Mouse (Mus musculus) hematopoietic multipotent progenitor cell, adult 10-12 weeks (in vitro differentiated cells): Measurements from ENCODE around the gene 2300009A05Rik. TPM values are rescaled to one million over a fixed set of nuclear protein-coding genes. Genes with fewer than 3 reads are reported as not detected.

ENCODE experiments used
- polyA plus RNA-seq: library from polyadenylated mRNA; stranded (reverse); fragments of >175 nt; gene quantifications from 2 replicates; pipeline ENCODE4 v1.2.3, GENCODE M21; 2012; ENCODE audit warnings: low replicate concordance

Gene 2300009A05Rik
- 71.6 and 98.7 TPM in 2 replicates for polyA plus RNA-seq

DNA sequence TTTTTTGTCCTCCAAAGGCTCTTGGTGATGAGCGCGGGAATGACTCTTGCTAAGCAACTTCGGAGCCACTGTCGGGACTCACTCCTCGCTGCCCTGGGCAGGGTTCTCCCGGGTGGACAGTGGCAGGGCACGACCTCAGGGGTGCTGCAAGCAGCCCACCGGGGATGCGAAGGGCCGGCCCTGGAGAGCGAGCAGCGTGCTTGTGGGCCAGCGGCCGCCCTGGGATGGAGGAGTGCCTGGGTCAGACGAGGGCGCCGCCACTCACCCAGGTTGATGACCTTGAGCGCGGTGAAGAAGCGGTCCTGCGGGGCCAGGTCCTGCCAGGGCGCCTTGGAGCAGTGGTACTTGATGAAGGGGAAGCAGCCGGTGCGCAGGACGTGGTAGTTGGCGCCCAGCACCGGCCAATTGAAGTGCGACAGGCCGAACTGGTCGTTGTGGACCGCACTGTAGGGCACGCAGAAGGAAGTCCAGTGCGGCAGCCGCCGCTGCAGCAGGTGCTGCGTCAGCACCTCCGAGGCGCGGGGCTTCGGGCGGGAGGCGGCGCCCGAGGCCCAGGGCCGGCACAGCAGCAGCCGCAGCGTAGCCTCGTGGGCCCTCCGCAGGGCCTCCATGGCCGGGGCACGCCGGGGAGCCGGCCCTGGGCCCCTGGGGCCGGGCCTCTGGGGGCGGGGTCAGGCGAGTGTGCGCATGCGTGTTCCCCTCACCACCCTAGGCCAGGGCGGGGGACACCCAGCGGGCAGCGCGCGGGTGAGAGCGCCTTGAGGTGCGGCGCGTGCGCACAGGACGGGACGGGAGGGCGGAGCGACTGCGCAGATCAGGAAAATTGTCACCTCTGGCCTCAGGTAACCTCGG is at the start of gene 2300009A05Rik:
2300009A05Rik (minus strand) TSS at position 636 of the 852 bp plus-strand sequence.

DNA sequence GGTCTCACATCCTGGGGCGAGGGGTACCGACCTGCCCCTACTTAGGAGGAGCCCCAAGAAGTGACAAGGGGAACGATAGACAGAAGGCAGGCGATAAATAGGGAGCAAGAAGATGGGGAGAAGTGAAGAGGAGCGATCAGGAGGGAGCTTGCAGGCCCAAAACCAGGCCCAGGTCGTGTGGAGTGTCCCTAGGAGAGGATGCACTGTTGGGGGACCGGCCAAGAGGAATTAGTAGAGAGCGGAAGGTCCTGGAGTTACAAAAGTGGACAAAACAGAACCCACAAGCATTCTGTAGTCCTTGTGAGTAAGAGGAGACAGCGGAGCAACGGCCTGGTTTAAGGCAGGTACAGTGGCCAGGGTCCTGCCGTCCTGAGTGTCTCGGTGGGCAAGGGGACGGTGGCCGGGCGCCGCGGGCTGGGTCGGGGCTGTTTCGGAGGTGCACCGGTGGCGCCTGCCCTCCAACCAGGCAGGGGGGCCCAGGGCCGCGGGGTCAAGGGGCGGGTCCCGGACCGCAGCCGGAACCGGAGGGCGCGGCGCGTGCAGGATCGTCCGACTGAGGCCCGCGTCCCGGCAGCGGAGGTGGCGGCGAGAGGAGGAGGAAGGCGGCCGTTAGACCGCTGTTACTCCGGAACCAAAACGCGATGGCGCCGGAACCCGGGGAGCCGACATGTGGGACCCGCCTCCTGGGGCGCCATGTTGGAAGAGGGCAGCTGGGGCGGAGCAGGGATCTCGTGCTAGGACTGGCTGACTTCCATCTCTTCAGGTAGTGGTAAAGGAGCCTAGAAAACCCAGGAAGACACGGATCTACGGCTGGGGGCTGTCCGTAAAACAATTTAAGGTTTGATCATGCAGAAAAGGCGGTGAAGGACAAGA is 21.5 kb downstream of the 2300009A05Rik start, which contains the start of gene Map2k5:
Map2k5 (minus strand) TSS at position 633 of the 873 bp plus-strand sequence.

Other genes with a start within 250 kb of the 2300009A05Rik start
- 33.1 and 77.7 TPM in 2 replicates for gene Map2k5, start 21.3 kb downstream of the 2300009A05Rik start, polyA plus RNA-seq
- not detected in 2 replicates for gene Iqch, start 203.2 kb upstream of the 2300009A05Rik start, polyA plus RNA-seq
- gene Aagab, start 203.4 kb upstream of the 2300009A05Rik start, polyA plus RNA-seq = 2.4 and 6.0 TPM in 2 replicates